Mouse (Mus musculus) limb, embryonic 10.5 days (tissue): ENCODE data around the gene AI597479. TPM values are rescaled to one million over a fixed set of nuclear protein-coding genes. Genes with fewer than 3 reads are reported as not detected.

Experiments
- polyA plus RNA-seq: library from polyadenylated mRNA; unstranded; fragments of >200 nt; fragmentation: Nextera tagmentation; extraction: Ambion mirVana; gene quantifications from 2 replicates; pipeline ENCODE4 v1.2.1, GENCODE M21; 2016

The AI597479 gene
- polyA plus RNA-seq, 1 experiment from 2014 or later = 40.8 TPM

Other genes starting within 250 kb of the AI597479 start
- gene Mrps9, start 247.5 kb upstream of the AI597479 start, polyA plus RNA-seq = 57.6 and 60.8 TPM in 2 replicates
- 7.6 and 10.7 TPM in 2 replicates for gene Gpr45, start 145.8 kb upstream of the AI597479 start, polyA plus RNA-seq
- gene Tgfbrap1, start 73 bp upstream of the AI597479 start, polyA plus RNA-seq = 9.5 and 12.0 TPM in 2 replicates
- 4.8 and 9.1 TPM in 2 replicates for gene Fhl2, start 98.3 kb downstream of the AI597479 start, polyA plus RNA-seq